Mouse (Mus musculus): ENCODE measurements around the gene Gmds.

DNA sequence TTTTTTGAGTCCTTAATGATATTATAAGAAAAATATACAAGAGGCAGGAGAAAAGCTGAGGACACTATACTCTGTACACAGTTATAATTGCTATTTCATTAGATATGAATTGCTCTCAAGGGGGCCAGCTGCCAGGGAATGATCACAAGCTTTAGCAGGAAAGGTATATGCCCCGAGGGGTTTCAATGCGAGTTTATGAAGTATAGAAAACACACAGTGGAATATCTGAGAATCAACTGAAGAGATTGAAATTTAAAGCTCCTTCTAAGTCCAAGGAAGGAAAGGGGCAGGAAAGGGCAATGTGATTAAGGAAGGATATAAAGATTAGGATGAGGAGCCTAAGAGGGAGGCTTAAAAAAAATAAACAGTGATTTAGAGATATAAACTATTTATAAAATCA lies 427.2 kb downstream of the Gmds start:
- TF ChIP-seq EP300 (IDR thresholded peaks at IDR 0.05; ENCODE audit: insufficient read depth, low read depth, low read length) = no peak
- no peak for TF ChIP-seq CTCF (IDR thresholded peaks at IDR 0.05; ENCODE audit: low read depth, low read length)
- no peak for TF ChIP-seq POLR2A (IDR thresholded peaks at IDR 0.05; ENCODE audit: insufficient read depth, low read length)

Data from ES-Bruce4 (cell line).